Mouse (Mus musculus): ENCODE measurements around the gene Napsa.

Napsa gene

DNA sequence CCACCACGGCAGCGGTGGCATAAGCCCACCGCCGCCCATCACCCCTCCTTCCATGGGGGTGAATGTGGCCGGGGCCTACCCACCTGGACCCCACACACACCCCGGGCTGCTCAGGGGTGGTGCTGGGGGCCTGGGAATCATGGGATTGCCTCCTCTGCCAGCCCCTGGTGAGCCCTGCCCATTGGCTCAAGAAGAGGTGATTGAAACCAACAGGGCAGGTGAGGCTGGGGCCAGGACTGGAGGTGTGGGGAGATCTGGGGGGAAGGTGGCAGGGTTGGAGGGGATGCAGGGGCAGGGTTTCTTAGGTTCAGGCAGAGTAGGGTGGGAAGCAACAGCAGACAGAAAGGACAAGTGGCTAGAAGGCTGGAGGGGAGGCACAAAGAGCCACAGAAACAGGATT, 23.9 kb downstream of the Napsa start:
- DNase-seq (ENCODE audit: low spot score in 2 of 2): no peak

GRCm38 (mm10) chr7:44596996-44597538, 24.9 kb downstream of the Napsa start:
- no peak for DNase-seq (ENCODE audit: low spot score in 2 of 2)

DNA sequence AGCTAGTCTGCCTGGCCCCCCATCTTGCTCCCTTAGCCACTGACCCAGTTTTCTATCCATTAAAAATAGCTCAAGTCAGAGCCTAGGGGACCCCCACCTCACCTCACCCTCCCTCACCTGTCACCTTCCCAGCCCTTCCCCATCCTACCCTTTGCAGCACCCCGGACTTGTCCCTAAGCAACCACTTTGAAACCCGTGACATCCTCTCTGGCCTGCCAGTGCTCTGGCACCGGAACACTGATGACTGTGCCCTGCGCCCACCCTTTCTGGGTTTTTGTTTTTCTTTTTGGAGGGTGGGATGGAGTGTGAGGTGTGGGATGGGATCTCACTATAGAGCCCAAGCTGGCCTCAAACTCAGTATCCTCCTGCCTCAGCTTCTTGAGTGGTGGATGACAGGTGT, 25.5 kb downstream of the Napsa start:
- DNase-seq (ENCODE audit: low spot score in 2 of 2): no peak

DNA sequence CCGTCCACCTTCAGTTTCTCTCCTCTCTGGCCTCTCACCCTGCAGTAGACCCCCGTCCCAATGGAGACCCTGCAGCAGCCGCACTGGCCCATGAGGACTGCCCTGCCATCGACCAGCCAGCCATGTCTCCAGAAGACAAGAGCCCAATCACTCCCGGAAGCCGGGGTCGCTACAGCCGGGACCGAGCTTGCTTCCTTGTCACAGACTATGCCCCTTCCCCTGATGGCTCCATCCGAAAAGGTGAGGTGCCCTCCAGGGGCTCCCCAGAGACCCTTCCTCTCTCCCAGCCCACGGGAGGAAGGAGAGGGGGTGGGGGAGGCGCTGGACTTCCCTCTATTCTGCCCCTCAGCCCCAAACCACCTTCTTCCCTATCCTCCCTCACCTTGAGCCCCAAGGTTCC, 26.2 kb downstream of the Napsa start:
- DNase-seq (ENCODE audit: low spot score in 2 of 2): no peak

DNA sequence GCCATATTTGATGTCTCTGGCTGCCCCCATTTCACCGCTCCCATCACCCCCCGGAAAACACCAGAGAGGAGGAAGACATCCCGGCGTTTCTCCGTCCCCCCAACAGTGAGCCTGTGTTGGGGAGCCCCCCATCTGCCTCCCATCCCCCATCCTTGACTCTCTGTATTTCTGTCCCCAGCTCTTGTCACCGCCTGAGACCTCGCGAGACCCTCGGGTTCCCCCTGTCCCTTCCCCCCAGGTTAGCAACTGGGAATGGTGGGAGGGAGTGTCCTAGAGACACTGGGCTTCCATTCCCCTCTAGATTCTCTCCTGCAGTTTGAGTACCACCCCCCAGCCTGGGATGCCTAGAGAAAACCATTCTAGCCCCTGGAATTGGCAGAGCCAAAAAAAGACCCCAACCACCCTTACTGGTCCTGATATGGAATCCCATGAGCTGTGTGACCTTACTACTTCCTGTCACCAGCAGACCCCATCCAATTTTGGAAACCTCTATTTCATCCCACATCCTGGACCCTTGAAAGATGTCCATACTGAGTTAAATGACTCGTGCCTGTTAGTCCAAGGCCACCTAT, 28.6 kb downstream of the Napsa start:
- DNase-seq (ENCODE audit: low spot score in 2 of 2): no peak

- no peak for DNase-seq (ENCODE audit: low spot score in 2 of 2)
Observed at GRCm38 (mm10) chr7:44601646-44602045, 29.5 kb downstream of the Napsa start.

GRCm38 (mm10) chr7:44602443-44602842, 30.3 kb downstream of the Napsa start:
- DNase-seq (ENCODE audit: low spot score in 2 of 2): no peak

DNA sequence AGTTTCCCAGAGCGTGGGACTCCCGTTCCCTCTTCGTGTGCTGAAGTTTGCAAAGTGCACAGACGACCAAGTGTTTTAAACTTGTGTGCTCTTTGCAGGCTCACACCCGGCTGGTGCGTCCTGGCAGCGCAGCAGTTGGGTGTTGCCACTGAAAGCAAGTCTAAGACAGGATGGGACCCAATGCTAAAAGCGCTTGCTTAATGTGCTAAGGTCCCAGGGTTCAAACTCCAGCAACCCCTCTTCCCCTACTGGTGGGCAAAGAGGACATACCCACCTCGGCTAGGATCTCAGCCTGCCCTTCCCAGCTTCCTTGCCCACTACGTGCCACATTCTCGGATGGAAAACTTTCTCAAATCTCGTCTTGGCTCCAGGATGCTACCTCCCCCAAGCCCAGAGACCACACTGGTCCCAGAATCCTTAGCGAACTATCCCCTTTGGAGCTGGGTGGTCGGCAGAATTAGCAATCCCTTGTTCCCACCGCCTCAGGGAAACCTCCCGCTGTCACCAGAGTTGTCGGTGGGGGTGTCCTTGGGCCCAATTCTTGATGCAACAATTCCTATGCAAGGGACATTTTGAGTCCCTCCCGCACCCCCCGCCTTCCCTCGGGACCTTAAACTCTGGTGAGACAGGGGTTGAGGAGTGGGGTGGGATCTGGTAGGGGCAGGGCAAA, 31.1 kb downstream of the Napsa start:
- no peak for DNase-seq (ENCODE audit: low spot score in 2 of 2)

GRCm38 (mm10) chr7:44604139-44604606, 32.0 kb downstream of the Napsa start:
- no peak for DNase-seq (ENCODE audit: low spot score in 2 of 2)

- DNase-seq (ENCODE audit: low spot score in 2 of 2): no peak
Observed at GRCm38 (mm10) chr7:44604619-44605018, 32.4 kb downstream of the Napsa start.

DNA sequence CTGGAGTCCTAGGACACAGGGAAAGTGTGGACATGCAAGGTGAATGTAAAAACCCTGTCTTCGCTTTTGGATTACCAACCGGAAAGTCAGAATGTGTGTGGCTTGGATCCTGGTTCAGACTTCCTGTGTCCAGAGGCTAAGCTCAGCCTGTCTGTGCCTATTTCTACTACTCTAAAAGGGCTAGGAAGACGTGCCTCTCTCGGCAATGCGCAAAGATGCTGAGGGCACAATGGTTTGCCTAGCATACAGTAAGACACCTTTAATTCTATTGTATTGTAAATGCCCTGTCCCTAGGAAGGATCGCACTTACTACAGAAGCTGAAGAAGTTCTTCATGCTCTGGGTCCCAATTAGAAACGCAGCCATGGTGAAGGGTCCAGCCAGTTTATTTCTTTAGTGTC, 33.3 kb downstream of the Napsa start:
- DNase-seq (ENCODE audit: low spot score in 2 of 2): no peak

DNA sequence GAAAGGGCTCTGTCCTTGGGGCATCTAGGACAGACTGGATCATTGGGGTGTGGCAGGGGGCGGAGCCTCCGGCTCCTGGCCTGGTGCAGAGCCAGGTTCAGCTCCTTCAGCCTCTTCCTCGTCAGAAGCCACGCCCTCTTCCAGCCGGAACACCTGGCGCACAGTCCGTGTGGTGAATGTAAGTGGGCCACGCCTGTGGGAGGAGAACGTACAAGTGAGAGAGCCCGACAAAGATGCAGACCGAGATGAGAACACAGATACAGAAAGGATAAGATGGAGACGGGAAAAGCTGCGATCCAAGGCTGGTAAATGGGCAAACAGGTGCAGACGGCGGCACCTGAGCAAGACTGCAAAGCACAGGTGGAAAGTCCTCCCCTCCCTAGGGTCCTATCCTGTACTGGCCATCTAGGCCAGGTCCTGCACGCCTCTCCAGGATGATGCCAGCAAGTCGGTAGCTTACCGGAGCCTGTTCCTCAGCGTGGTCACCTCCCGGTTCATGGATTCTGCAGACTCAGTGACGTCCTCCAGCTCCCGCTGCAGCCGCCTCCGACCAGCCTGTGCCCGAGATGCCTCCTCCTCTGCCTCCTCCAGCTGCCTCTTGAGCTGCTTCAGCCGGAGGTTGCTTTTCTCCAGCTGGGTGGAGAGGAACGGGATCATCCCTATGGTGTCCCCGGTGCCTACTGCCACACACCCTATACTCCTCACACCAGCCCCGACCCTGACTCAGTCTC, 34.2 kb downstream of the Napsa start:
- DNase-seq (ENCODE audit: low spot score in 2 of 2): no peak

DNA sequence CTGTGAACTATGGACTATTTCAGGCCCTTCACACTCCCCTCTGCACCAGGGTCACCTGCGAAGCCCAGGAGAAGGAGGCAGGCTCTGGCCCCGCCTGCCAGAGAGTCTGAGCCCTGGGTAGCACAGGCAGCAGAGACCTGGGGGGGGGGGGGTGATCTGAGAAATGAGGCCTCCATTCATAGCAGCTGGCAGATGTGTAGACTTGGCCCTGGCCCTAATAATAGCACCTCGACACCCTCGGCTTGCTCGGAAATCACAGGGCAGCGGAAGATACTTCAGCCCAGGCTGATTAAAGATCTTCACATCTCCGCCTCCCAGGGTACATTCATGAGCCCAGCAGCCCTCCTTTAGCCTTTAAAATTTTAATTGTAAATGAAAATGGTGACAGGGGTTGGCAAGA, 40.0 kb downstream of the Napsa start:
- no peak for DNase-seq (ENCODE audit: low spot score in 2 of 2)

GRCm38 (mm10) chr7:44614041-44614688, 42.0 kb downstream of the Napsa start:
- DNase-seq (ENCODE audit: low spot score in 2 of 2): no peak

- no peak for DNase-seq (ENCODE audit: low spot score in 2 of 2)
Observed at GRCm38 (mm10) chr7:44615309-44615708, 43.1 kb downstream of the Napsa start.

- no peak for DNase-seq (ENCODE audit: low spot score in 2 of 2)
Observed at GRCm38 (mm10) chr7:44615987-44616386, 43.8 kb downstream of the Napsa start.

- DNase-seq (ENCODE audit: low spot score in 2 of 2): no peak
Observed at GRCm38 (mm10) chr7:44617059-44617458, 44.9 kb downstream of the Napsa start.

DNA sequence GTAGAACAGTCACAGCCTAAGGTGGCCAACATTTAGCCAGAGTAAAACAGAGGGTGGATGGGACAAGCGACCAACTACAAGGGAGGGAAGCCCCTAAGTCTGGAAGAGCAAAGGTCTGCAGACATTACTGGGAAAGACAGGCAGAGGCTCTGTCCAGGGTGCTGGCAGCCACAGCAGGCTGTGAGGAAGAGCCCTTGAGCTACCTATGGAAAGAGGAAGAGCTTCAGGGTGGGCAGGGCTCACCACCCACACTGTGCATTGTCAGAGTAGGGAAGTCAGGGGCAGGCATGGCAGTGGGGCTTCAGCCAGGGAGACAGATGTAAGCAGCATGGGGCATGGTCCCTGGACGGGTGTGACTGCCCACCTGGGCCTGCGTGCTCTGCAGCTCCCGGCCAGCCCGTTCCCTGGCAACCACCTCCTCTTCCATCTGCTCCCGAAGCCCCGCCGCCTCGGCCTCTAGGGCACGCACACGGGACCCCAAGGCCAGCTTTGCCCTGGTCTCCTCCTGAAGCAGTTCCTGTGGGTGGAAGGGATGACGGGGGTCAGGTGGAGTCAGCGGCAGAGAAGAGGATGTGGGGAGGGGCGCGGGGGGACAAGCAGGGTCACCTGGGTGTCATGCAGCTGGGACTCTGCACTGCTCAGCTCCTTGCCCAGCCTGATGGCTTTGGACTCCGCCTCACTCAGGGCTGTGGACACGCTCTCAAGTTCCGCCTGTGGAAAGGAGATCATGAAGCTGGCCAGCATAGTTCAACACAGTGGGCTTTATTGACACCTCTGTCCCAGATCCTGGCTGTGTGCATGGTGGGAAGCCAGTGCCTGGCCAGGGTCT, 51.7 kb downstream of the Napsa start:
- DNase-seq (ENCODE audit: low spot score in 2 of 2): no peak

DNA sequence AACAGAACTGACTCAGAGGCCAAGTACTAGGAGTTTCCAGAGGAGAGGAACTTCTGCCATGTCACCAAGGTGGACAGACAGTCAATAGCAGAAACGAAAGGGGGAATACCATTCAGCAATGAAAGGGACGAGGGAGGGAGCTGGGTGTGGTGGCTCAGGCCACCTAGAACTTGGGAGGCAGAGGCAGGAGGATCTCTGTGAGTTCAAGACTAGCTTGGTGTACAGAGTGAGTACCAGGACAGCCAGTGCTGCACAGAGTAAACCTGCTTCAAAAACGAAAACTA, 52.3 kb downstream of the Napsa start:
- DNase-seq (ENCODE audit: low spot score in 2 of 2): no peak

DNA sequence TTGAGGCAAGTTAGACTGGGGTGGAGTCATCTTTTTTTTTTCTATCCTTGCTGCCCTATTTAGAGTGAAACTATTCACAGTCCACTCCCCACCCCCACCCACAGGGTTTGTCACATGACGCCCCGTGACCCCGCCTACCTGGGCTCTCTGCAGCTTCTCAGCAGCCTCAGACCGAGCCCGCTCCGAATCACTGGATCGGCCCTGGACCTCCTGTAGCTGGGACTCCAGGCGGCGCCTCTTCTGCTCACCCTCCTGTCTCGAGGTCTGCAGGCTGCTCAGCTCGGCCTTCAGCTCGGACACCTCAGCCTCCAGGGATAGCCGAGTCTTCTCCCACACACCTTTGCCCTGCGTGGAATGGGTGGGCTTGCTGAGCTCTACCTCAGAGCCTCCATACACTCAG, 52.6 kb downstream of the Napsa start:
- DNase-seq (ENCODE audit: low spot score in 2 of 2): no peak

- no peak for DNase-seq (ENCODE audit: low spot score in 2 of 2)
Observed at GRCm38 (mm10) chr7:44625241-44626067, 53.3 kb downstream of the Napsa start.
